Mouse (Mus musculus): Measurements from ENCODE around the gene Tbc1d20. TPM values are rescaled to one million over a fixed set of nuclear protein-coding genes. Genes with fewer than 3 reads are reported as not detected.
A peak's percentile ranks its signal among the peaks of the same experiment; 100 is the strongest.
"Not testable (repeated sequence)": the region's sequence is repeated elsewhere in the genome, so short reads cannot be mapped to it uniquely, and the experiment has no call there.

Tbc1d20 gene
- 100 to 1,000 TPM; 125 to 135 TPM for total RNA-seq (2021)
- long read RNA-seq, experiment 1, transcript Tbc1d20-201 (8 exons, 3,386 nt), result major isoform, 9 of 32 reads
- long read RNA-seq, experiment 1, partial matches to known transcripts, result 5 of 32 reads
- long read RNA-seq, experiment 1, other reads (novel, unspliced or antisense), result 18 of 32 reads
- long read RNA-seq, experiment 2, transcript Tbc1d20-201 (8 exons, 3,386 nt), result major isoform, 20 of 30 reads
- long read RNA-seq, experiment 2, partial matches to known transcripts, result 4 of 30 reads
- long read RNA-seq, experiment 2, other reads (novel, unspliced or antisense), result 6 of 30 reads

DNA sequence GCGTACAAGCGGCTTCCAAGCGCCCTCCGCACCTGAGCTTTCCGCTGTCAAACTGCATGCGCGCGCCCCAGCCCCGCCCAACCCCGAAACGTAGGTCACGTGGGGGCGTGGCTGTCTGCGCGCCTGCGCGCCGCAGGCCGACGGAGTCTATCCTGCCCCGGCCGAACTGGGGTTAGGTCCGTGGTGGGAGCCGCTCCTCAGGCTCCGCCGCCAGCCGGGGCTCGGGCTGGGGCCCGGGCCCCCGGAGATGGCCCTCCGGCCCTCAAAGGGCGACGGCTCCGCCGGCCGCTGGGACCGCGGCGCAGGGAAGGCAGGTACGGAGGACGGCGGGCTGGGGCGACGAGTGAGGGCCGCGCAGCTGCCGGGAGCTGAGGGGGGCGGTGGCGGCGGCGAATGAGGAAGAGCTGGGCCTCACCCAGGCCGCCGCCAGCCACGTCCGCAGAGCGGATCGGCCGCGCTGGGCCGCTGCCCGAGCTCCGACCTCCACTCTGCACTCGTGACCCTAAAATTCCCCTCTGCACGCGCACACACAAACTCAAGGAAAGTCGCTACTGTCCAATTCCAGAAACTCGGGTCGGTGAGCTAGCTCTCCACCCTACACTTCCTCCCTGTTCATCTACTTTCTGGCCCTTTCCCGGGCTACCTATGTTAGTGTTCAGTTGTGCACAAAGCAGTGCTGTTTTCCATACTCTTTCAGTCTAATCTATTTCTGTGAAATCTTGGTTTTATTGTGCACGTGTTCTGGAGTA is at the start of gene Tbc1d20:
Gene Tbc1d20 (plus strand): TSS at position 102 of the 749 bp plus-strand sequence.
- peak; percentile 94 for DNase-seq

DNA sequence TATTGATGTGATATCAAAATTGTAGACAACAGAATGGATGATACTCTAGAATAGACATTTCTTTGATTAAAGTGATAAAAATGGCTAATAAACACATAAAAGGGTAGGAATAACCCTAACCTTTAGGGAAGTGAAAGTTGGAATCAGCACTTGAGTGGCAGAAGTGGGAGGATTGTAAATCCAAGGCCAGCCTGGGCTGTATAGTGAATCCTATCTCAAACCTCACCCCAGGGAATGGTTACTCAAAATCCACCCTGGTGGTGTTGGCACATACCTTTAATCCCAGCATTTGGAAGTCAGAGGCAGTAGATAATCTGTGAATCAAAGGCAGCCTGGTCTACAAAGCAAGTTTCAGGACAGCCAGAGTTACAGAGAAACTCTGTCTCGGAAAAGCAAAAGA is 46.4 kb upstream of the Tbc1d20 start:
- no peak for DNase-seq

DNA sequence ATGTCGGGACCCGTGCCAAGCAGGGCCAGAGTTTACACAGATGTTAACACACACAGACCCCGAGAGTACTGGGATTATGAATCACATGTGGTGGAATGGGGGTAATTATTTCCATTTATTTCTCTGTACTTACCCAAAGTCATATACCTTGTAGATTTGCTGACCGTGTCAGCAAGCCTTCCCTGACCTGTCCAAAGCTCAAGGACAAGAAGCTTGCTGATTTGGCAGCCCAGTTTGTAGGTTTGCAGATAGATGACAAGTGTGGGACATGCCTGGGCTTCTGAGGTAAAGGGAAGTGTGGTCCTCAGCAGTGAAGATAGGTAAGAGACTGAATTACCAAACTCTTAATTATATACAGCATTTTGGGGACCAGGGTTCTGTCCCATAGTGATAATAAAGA is 43.1 kb upstream of the Tbc1d20 start:
- DNase-seq, result no peak

DNA sequence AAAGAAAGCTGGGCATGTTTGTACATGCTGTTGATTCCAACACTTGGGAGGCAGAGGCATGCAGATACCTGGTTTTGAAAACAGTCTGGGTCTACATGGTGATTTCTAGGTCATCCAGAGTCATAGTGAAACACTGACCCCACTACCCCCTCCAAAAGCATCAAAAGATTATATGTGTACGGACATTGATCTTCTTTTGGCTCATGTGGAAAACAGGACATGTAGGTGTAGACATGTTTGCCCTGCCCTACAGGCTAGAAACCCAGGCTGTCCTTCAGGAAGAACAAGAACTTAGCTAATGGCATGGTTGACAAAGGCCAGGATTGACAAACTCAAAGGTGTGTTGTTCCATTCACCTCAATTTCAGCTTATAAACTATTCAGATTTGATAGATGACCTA is 33.9 kb upstream of the Tbc1d20 start:
- DNase-seq, result no peak

DNA sequence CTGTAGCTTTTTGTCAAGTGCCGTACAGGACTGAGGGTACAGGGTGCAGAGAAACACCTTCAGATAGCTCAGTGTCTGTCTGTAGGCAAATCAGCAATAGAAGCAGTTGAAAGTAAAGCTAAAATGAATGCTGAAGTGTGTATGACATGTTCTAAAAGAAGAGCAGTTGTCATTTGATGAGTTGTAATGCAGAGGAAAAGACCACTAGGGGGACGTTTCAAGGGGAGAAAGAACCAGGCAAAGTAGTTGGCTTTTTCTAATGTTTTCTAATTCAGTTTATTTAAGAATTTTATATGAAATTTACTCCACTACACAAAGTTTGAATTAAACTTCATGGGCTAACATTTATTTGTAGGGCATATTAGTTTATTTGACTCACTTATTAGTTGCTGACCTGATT is 20.0 kb upstream of the Tbc1d20 start:
- DNase-seq, result no peak

DNA sequence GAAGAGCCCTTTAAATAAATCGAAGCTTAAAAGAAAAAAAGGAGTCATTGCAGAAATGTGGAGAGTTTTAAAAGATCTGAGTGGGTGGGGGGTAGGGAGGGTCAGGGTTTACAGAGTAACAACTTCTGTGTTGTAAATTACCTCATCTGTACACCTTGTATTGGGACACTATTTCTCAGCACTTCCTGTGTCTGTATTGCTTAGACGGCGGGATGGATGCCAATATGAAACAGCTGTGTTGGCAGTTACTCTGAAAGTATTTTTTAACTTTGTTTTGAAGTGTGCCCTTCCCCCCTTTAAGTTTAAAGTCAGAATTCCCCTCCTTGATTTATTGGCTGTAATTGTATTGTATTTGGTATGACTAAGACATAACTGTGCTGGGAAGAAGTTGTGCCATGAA is 12.2 kb upstream of the Tbc1d20 start:
- DNase-seq, result no peak

DNA sequence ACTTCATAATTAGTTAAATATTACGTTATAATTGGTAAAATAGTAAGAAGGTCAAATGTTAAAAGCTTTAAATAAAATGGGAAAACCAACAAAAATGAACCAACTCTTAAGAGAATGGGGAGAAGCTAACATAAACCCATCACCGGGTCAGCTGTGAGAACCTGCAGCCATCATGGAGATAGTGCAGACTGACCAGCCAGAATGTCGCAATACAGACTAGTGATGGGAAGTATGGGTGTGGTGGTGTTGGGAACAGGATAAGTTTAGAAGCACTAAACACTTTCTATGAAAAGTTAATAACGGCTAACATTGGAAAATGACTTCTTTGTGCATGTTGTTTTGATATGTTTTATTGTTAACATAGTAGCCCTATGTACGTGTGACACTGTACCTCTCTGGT is 6.1 kb upstream of the Tbc1d20 start:
- no peak for DNase-seq

DNA sequence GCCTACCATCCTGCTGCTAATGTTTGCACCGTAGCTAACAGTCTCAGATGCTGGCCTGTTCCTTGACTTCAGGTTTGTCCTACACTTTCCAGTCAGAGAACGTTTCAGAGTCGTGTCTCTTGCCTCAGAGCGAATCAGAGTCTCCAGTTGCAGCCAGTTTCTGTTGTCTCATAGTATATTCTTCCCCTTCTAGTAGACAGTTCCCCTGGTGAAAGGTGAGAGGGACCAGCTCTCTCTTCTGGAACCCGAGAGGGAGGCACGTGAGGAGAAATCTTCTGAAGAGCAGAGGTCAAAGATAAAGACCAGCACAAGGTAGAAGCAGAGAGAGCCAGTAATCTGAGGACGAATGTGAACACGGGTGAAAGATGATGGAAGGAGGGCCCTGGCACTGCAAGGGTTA is 5.6 kb upstream of the Tbc1d20 start:
- DNase-seq, result no peak

DNA sequence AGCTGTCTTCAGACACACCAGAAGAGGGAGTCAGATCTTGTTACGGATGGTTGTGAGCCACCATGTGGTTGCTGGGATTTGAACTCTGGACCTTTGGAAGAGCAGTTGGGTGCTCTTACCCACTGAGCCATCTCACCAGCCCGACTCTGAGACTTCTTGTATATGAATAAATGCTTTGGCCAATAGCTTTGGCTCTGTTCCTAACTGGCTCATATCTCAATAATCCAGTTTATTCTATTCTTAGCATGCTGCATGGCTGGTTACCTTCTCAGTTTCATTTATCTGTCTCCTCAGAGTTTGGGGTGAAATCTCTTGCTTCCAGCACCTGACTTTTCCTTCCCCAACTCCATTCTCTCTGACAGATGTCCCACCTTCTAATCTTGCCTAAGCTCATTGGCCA is 4.0 kb upstream of the Tbc1d20 start:
- not testable (repeated sequence) for DNase-seq

DNA sequence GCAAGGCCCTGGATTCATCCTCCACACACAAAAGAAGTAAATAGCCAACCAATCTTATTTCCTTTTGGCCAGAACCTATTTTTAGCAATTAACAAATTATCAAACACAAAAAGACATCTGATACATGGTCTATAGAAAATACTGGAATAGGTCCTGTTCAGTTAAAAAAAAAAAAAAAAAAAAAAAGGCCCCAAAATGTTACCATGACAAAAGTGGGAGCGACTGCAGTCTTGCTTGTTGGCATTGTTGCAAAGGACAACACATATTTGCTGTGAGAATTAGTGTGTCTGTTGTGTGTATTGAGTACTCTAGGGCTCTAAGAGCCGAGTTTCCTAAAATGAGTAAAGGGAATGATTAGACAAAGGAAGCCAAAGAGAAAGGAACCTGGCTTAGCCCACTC is 1.2 kb upstream of the Tbc1d20 start:
- DNase-seq, result no peak

DNA sequence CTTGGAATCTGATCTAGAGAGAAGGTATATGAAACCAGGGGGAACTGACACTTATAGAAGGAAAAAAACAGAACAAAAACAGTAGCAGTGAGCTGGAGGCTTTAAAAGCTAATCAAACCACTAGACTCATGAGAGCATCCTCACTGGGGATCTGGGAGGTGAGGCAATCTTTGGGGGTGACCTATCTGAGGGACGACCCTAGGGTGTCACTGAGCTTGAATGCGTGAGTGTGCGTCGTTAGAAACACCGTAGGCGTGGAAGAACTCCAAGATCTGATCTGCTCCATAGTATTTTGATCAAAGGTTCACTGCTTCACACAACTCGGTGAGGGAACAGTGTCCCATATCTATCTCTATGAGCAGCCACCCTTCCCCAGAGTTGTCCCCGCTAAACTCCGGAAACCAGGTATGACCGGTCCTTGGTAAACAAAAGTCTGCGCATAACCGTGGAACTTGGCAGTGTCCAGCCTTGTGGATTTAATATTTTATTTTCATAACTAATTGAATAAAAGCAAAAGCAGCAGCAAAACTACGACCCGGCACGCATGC is 375 bp upstream of the Tbc1d20 start:
- DNase-seq, result no peak

DNA sequence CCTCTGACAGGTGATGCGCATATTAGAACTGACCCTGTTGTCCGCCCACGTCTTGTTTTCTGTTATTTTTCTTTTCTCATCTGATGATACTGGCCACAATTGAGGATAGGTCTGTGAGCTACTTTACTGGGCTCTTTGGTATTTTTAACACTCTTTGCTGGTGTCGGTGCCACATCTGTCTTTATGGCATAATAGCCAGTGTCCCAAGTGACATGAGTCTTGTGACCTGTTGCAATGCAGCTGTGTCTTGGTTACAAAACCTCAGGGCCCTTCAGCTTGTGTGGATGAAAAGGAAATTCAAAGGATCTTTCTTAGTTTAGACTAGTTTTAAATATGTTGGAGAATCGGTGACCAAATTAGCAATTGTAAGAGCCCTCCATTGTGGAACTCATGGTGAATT is 913 bp downstream of the Tbc1d20 start:
- no peak for DNase-seq

DNA sequence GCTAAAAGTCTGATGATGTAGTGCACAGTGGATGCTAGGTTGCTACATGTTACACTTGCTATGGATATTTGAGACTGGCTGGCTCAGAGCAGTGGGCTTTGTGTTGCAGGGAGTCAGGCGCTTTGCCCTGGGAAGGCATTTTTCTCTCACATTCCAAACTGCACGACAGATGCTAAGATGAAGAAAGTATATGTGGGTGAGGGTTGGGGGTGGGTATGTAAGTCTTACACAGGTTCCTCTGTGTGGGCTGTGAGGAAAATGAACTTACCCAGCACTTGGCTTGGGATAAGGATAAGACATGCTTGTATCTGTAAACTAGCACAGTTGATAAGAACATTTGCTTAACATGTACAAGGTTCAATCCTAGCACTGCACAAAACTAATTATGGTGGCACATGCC is 9.2 kb downstream of the Tbc1d20 start:
- DNase-seq, result no peak

DNA sequence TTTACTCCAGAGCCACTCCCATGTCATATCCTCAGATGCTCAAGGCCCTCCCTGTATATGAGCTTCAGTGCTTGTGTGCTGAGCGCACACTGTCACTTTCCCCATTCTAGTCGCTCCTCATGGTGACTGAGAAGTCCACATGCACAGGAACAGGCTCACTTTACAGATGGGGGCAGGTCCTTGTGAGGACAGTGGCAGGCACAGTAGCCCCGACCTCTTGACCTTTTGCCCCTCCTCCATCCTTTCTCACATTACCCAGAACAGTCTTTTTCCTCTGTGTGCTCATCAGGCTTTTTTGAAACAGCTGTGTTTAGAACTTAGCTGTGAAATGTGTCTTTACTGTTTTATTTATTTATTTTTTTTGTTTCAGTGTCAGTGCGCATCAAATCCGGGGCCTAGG is 10.2 kb downstream of the Tbc1d20 start:
- no peak for DNase-seq

DNA sequence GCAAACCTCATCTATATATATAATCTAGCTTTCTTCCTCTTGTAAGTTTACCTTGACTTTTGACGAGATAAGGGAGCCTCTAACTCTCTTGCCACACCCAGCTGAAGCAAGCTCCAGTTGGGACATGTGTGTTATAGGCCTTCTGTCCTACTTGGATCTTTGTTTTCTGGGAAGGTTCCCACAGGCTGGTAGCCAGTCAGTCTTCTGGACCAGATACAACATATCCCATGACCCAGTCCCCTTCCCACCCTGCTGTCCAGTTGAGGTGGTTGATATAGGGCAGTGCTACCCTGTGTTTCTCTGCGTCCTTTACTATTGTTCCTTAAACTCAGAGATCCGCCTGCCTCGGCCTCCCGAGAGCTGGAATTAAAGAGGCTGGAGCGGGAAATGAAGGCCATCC is 11.9 kb downstream of the Tbc1d20 start:
- no peak for DNase-seq

DNA sequence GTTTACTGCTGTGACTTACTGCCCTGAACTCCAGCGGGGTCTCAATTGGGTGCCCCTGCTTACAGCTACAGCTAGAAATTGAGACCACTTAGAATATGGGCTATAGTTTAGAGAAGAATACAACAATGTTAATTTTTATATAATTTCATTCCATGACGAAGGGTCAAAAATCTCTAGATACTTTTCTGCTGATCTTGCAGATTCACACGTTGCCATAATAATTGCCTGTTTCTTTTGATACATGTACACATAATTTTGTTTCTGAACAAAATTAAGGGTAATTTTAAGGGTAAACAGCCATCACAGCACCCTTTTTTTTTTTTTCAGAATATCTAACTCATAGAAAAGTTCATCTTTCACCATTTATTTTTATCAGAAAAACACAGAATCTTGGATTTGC is 13.6 kb downstream of the Tbc1d20 start:
- DNase-seq, result no peak

DNA sequence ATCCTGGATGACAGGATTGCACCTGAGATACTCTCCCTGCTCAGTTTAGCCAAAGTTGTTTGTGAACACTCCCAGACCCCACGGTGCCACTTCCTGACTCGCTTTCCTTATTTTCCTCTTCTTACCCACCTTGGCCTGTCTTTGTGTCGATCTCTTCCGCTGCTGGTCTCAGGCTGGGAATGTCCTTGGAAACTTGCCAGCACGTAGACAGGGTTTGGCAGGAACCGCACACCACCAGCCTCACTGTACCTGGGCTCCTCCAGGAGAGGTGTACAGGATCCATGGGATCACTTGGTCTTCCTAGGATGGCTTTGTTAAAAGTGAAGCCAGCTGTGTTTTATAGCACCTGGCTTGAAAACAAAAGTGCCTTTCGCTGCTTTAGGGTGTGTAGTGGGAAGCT is 19.4 kb downstream of the Tbc1d20 start:
- DNase-seq, result no peak

DNA sequence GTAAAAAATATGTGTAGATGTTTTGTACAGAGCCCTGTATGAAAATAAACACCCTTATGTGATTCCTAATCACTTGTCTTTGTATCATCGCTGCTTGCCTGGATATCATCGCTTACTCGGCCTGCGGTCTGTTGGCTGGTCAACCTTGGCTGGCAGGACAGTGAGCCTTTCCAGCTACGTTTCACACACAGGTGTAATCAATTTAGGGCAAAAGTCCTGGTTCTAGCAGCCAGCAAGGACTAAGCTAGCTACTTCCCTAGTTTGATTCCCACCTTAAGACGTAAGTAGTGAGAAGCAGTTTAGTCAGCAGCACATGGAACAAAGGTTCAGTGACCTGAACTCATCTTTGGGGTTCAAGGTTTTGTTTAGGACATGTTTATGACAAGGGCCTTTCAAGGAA is 20.3 kb downstream of the Tbc1d20 start:
- no peak for DNase-seq

DNA sequence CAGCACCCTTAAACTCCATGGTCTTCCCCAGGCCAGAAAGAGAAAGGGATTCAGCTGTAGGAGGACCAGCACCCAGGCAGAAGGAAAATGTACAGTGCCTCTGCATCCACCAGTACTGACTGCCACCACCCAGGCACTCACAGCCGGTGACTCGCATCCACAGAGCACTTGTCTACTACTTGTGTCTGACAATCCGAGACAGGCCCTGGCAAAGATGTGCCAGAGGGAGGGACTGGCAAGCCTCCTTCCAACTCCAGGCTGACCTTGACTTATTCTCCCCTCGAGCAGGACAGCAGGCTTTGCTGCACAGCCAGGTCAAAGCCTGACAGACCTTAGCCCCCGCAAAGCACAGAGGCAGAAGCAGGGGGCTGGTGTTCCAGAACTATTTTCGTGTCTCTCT is 23.4 kb downstream of the Tbc1d20 start:
- peak; percentile 59 to 61 for DNase-seq

DNA sequence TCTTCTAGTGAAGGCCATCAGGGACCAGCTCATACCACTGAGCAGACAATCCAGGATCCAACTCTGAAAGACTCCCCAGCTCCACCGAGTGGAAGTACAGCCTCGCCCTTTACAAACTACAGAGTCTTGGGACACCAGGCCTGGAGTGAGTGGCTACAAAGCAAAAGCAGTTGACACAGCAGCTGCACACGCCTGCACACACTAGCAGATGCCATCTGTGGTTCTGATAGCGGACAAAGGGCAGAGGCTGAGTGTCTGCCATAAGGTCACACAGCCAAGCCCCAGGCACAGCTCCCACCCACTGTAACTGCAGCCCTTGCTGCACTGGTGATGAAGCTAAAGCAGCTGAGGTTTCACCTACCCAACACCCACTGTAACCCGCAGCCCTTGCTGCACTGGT is 27.9 kb downstream of the Tbc1d20 start:
- DNase-seq, result no peak

DNA sequence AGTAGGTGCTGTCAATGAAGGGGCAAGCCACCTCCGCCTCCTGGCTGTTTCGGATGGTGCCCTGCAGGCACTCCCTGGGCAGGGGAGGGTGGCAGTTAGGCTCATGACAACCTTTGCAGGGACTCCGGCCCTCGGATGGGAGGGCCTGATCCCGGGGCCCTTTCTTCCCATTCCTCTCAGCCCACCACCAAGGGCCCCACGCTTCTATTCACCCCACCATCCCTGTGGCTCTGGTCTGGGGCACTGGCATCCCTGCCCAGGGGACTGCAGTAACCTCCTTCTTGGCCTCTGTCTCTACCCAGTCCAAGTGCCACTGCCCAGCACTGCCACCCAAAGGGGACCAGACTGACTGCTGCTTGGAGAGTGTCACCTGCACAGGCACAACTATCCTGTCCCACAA is 28.6 kb downstream of the Tbc1d20 start:
- no peak for DNase-seq

DNA sequence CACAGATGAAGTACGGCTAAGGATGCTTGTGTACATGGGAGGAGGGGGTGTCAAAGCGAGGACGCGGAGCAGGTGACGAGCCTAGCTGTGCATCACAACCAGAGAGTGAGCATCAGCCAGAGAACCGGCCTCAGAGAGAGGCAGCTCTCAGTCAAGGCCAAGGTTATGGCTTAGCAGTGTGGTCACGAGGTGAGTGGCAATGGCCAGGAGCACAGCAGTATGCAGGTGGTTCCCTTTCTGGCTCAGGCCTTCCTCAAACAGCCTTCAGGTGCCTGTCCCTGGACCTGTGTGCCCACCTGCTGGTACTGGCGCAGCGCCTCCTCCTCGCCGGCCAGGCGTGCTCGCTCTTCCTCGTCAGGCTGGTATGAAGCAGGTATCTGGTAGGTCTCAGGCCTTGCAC is 30.3 kb downstream of the Tbc1d20 start:
- peak; percentile 60 to 63 for DNase-seq

DNA sequence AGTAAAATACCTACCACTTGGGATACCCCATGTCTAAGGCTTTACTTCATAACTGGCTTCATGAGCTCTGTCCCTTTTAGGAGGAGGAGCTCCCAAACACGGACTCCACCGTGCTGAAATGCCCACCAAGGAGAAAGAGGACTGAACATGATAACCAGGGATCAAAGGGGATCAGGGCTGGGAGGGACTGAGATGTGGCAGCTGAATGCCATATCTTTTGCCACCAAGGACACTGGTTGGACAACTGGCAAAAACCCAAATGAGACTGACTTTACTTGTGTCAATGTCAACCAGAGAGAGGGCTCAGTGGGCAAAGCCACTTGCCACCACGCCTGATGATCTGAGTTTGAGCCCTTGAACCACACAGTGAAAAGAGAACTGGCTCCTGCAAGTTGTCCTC is 31.2 kb downstream of the Tbc1d20 start:
- DNase-seq, result peak; percentile 38 to 45

DNA sequence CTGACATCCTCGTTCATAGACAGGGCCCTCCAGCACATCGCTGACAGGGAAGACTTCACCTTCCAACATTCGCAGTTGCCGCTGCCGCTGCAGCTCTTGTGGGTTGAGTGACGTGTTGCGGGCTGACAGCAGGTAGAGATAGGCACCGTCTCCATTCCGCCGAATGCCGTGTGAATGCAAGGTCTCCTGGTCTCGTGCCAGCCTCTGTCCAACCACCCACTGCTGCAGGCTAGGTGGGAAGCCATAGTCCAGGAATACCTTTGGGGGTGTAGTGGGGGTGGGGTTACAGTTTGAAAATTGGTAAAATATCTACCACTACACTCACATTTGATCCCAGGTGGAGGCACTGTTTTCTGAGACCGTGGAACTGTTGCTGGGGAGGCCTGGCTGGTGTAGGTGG is 32.5 kb downstream of the Tbc1d20 start:
- no peak for DNase-seq
